Mouse (Mus musculus) erythroid progenitor cell, adult 5-6 weeks (primary cell): ENCODE results near the gene Mmel1. TPM values are rescaled to one million over a fixed set of nuclear protein-coding genes. Genes with fewer than 3 reads are reported as not detected.

ENCODE experiments used
- ATAC-seq: replicated peaks from 2 replicates; pipeline ENCODE4 v1.8.0; 2016; ENCODE audit warnings: moderate number of reproducible peaks, mild to moderate bottlenecking, moderate TSS enrichment, inconsistent platforms; ENCODE audit not compliant: poor library complexity, low FRiP score, severe bottlenecking
- total RNA-seq, 2 experiments: library from RNA; stranded (forward) in 1 of 2; stranded (reverse) in 1 of 2; fragments of 150-400 nt in 1 of 2; fragments of 186-747, 209-891 nt in 1 of 2; gene quantifications; 2 replicates each; pipeline versions ENCODE4 v1.2.3 to v1.2.4; 2015 to 2017; ENCODE audit warnings: low replicate concordance in 2 of 2

The Mmel1 gene
- total RNA-seq (2015; ENCODE audit: low replicate concordance) (5.9 and 10.1 TPM in 2 replicates), total RNA-seq (2017; ENCODE audit: low replicate concordance) (6.4 and 14.4 TPM in 2 replicates)

GRCm38 (mm10) chr4:154869440-154869839, at the start of gene Mmel1:
Gene Mmel1, plus strand, starts transcription at chr4:154869585.
- ATAC-seq, result no peak

- ATAC-seq, result peak; percentile 64
These were observed 43.7 kb upstream of the Mmel1 start for GRCm38 (mm10) chr4:154825662-154826061.

DNA sequence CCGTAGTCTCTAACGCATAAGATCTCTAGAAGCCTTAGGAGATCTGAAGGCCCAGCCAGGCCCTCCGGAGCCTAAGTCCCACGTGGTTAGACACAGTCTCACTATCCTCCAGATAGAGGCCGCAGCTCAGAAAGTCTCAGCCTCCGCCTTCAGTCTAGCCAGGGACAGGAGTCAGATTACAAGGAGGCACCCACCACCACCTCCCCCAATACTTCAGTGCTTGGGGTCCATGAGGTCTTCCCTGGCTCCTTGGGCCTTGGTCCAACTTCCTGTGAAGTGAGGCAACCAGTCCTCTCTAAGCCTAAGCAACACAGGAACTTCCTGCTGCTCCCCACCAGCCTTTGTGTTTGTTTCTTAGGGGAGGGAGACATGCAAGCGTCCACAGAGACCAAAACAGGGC, 43.2 kb upstream of the Mmel1 start:
- no peak for ATAC-seq

GRCm38 (mm10) chr4:154827181-154827580, 42.2 kb upstream of the Mmel1 start:
- ATAC-seq, result no peak

DNA sequence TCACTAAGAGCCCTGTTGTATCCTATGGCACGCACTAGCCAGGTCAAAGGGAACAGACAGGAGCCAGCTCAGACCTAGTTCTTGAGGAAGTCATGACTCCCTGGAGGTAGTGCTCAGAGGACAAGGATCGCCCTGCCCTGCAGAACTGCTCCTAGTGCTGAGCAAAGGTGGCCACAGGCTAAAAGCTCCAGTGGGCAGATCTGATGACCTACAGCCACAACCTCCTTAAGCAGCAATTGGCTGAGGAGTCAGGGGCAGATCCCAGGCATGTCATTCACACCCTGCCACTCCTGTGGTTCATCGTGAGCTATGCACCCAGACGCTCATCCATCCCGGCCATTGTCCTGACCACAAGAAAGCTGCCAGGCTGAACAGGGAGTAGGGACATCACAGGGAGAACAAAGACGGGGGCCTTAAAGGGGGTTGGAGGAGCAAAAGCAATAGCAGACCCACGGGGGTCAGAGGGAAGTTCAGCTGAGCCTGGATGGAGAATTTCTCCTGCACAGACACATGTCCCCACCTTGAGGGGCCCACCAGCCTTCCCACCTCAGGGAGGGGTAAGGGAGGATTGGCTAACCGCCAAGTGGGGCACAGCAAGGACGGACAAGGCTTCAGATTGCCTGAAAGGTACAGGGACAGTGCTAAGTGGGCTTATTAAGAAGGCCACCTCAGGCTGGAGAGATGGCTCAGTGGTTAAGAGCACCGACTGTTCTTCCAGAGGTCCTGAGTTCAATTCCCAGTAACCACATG, 41.3 kb upstream of the Mmel1 start:
- no peak for ATAC-seq

DNA sequence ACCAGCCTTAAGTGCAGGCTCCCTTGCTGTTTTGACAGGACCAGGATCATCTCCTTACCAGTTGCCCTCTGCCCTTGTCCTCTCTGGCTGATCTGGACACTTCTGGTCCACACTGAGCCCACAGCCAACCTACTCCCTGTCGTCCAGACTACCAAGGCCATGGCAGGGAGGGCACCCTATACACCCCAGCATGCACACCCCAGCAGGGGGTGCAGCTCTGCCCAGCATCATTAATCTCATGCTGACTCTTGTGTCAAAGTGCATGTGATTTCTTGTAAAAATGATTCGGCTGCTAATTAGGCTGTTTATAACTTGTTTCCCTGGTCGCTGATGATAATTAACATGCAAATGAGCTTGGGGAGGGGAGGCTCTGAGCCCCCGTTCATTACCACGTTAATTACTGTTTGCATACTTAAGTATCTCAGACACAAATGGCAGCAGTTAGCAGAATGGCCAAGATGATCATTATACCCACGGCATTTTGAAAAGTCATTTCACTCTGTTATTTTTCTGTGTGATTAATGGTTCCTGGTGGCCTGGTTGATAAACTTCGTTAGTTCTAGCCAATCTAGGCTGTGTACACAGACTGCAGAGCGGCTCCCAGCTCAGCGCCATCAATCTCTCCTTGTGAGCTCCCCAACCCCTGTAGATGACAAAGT, 37.3 kb upstream of the Mmel1 start:
- ATAC-seq, result no peak

GRCm38 (mm10) chr4:154836183-154836915, 33.0 kb upstream of the Mmel1 start:
- ATAC-seq, result no peak

GRCm38 (mm10) chr4:154837170-154837569, 32.2 kb upstream of the Mmel1 start, which contains the start of gene Ttc34:
Gene Ttc34, plus strand, starts transcription at chr4:154837459.
- ATAC-seq, result peak; percentile 80

GRCm38 (mm10) chr4:154838741-154839140, 30.6 kb upstream of the Mmel1 start:
- no peak for ATAC-seq

DNA sequence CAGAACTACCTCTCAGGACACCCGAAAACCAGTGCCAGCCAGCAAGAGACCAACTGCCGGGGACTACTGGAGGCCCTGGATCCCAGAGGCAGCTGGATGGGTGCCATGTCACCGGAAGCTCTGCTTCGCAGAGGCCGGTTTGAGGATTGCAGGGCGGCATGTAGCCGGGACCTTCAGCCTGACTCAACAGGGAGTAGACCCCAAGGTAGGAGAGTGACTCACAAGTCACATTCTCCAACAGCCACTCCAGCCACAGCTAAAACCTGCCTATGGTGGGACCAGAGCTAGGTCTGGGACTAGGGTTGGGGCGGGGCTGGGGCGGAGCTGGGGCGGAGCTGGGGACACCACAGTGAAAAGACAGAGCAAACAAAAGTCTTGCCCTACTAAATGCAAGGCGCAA, 30.0 kb upstream of the Mmel1 start:
- ATAC-seq, result no peak

DNA sequence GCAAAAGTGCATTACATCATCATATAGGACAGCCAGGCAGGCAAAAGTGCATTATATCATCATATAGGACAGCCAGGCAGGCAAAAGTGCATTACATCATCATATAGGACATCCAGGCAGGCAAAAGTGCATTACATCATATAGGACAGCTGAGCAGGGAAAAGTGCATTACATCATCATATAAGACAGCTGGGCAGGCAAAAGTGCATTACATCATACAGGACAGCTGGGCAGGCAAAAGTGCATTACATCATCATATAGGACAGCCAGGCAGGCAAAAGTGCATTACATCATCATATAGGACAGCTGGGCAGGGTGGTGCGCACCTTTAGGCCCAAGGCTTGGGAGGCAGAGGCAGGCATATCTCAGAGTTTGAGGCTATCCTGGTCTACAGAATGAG, 16.7 kb upstream of the Mmel1 start:
- ATAC-seq, result no peak

GRCm38 (mm10) chr4:154853881-154854280, 15.5 kb upstream of the Mmel1 start:
- ATAC-seq, result no peak

DNA sequence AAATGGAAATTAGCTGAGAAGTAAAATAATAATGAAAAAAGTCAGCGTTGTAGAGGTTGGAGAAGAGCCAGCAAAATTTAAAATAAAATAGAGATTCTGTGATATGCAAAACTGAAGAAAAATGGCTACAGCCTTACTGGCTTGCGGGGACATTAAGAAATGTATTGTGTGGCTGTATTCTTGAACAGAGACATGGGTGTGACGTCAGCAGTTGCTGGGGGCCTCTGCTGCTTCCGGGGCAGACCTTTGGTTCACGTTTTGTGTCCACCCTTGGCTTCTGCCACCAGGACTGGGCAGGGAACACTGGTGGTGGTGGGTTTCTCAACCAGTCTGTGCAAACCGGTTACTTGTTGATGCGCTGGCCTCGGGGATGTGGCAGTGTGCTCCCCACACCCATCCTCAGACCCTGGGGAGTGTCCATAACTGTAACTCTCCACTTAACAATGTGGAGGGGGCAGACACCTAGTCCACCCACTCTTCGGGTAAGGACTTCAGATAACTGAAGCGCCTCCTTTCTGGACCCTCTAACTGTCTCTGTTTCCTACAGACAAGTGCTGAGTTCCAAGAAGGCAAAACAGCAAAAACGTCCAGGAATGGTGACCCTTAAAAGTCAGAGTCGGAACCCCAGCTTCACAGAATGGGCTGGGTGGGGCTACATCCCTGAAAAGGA, 14.6 kb upstream of the Mmel1 start:
- ATAC-seq, result no peak

GRCm38 (mm10) chr4:154855721-154856479, 13.5 kb upstream of the Mmel1 start:
- no peak for ATAC-seq

- ATAC-seq, result no peak
These were observed 12.9 kb upstream of the Mmel1 start for GRCm38 (mm10) chr4:154856480-154856837.

- no peak for ATAC-seq
These were observed 12.5 kb upstream of the Mmel1 start for GRCm38 (mm10) chr4:154856882-154857281.

DNA sequence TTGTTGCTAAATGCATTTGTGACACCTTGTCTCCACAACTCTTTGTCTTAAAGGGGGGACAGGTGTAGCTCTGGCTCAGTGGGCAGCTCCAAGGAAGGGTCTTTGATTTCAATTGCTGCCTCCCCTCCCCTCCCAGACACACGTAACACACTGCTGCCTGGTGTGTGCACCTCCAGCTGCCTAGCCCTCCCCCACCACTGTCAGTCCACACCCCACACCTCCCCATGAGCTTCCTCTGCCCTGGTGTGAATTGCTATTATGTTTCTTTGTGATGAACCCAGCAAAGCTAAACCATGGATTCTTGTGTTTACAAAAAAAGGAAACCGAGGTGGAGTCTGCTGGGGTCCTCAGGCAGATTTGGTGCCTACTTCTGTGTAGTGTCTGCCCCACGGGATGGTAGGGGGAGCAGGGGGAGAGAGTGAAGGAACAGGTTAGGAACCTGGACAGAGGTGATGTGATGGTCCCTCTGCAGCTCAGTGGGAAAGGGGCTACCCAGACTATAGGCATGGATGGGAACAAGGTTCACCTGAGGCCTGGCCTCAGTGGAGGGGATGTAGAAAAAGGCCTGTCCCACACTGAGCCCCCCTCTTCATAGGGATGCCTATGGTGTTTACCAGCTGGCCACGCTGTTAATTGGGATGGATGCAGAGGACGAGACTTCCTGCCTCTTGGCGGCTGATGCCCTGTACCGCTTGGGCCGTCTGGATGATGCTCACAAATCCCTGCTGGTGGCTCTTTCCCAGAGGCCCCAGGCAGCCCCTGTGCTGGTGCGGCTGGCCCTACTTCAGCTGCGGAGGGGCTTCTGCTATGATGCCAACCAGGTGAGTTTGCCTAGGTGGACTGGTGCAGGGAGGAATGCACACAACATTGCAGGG, 11.8 kb upstream of the Mmel1 start:
- ATAC-seq, result no peak

DNA sequence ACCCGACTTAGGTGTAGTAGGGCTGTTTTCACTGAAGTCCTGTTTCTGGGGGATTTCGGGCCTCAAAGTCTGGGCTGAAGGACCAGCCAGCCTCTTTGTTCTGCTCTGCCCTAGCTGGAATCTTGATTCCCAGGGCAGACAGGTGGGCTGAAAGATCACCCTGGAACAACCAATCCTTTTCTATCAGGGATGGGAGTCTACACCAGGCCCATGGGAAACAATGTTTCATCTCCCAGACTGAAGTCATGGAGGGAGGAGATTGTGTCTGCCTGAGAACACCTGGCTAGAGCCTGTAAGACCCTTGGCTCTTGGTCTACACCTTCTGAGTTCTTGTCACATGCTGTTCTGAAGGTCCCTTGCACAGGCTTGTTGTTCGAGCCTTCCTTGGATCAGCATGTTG, 10.8 kb upstream of the Mmel1 start:
- ATAC-seq, result no peak

- no peak for ATAC-seq
These were observed 7.4 kb upstream of the Mmel1 start for GRCm38 (mm10) chr4:154861967-154862366.
